Mouse (Mus musculus) adrenal gland, adult 2 months (tissue): ENCODE measurements at regions not wholly inside any gene's neighbourhood (a gene's known extent, or its start where the extent isn't known, plus 50 kb on each side); places are given as distances from the start of the nearest gene placed in this dataset.
"Not testable (repeated sequence)": the region's sequence is repeated elsewhere in the genome, so short reads cannot be mapped to it uniquely, and the experiment has no call there.

Source experiments
- DNase-seq: peaks from one replicate; pipeline ENCODE4 v3.0.0; 2021

DNA sequence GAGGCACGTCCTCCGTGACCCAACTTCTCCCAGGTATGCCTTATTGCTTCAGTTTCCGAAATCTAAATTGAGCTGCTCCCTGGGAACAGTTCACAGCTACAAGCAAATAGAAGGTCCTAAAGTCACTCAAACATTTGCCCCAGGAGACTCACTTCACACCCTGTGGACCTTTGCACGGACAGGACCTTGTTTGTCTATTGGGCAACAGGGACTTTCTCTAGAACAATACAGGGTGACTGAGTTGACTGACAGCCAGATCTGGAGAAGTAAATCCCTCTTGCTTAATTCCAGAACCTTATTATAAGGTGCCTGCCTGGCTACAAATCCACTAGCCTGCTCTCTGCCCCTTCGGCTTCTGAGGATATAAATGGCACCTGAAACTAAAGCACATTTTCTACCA is 220.5 kb upstream of the Irx4 start:
- DNase-seq = no peak

DNA sequence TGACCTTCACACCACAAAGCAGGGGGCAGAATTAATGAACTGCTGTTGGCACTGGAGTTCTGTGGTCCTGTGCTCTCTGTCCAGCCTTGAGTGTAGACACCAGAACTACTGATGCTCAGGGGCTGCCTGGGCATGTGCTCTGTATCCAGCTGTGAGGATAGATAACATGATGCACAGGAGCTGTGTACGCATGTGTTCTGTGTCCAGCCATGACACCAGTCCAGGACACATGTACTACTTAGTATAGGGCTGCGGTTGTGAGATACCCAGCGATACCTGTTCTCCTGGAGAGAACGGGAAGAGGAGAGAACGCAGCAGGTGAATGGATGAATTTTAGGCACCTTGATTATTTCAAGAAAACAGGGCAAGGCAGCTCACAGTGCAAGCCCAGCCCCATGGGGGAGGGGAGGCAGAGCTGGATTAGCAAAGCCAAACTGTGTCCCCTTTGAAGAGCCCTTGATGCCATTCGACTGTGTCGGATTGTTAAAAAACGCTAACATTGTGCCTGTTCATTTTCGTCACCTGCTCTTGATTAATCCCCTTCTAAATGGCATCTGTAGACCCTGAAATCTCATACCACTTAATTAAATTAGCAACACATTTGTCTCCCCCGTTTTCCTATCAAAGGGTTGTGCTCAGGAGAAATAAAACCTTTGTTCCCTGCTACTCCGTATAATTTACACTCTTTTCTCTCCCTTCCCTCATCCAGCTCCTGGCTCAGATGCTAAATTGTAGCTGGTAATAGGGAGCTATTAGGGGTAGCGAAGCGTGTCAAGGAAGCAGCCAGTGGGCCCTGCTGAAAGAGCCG is 218.8 kb upstream of the Irx4 start:
- no peak for DNase-seq

DNA sequence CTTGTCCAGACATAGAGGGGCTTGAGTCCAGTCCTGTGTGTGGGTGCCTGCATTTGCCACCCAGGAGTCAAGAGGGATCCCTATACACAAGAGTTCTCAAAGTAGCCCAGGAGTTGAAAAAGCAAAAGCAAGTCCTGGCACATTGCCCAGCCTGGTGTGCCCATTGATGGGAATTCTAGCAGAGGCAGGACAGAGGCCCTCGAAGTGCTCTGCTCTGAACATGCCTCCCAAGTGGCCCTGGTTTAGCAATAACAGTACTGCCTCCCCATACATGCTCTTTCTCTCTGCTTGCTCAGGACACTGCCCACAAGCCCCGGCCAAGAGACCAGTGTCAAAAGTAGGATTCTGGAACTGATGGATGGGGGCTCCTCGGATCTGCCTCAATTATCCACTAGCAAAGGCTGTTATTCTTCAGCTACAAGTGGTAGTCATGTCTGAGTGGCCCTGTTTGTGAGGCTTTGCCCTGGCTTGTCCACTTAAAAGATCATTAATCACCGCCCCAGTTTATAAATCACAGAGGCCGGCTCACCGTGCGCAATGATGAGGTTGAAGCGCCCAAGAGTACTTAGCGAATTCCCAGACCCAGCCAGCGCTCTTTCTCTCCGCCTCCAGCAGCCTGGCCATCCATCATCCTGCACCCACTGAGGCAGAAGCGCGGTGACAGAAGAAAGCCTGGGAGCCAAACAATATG is 190.3 kb upstream of the Irx4 start:
- DNase-seq = no peak

DNA sequence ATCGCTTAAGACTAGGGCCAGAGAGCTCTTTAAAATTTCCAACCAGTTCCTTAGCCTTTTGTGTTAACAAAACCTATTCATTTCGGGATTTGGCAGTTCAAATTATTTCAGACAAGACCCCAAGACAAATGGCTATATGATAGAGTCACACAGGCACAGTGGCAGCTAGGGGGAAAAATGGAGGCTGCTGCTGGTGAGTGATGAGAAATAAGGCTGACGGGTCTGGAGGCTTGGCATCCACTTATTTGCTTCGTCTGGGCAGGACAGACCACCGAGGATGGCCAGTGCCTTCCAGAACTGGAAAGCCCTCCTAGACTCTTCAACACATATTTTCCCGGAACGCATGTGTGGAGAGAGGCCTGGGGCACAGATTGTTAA is 189.8 kb upstream of the Irx4 start:
- no peak for DNase-seq

DNA sequence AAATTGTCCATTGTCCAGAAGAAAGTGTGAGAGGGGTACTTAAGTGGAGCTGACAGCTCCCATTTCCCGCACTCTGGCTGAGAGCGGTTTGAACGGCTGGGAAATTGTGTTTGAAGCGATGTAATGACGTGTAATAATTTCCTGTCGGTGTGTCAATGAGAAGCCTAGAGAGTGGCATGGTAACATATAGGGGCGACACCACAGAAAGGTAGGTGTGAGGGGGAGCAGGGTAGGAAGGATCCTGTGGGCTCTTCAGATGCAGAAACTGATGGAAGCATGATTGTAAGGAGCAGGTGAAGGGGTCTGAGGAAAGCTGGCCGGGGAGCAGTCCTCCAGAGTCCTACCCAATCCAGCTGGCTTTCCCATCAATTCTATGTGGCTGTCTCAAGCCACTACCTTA is 189.2 kb upstream of the Irx4 start:
- DNase-seq = no peak

DNA sequence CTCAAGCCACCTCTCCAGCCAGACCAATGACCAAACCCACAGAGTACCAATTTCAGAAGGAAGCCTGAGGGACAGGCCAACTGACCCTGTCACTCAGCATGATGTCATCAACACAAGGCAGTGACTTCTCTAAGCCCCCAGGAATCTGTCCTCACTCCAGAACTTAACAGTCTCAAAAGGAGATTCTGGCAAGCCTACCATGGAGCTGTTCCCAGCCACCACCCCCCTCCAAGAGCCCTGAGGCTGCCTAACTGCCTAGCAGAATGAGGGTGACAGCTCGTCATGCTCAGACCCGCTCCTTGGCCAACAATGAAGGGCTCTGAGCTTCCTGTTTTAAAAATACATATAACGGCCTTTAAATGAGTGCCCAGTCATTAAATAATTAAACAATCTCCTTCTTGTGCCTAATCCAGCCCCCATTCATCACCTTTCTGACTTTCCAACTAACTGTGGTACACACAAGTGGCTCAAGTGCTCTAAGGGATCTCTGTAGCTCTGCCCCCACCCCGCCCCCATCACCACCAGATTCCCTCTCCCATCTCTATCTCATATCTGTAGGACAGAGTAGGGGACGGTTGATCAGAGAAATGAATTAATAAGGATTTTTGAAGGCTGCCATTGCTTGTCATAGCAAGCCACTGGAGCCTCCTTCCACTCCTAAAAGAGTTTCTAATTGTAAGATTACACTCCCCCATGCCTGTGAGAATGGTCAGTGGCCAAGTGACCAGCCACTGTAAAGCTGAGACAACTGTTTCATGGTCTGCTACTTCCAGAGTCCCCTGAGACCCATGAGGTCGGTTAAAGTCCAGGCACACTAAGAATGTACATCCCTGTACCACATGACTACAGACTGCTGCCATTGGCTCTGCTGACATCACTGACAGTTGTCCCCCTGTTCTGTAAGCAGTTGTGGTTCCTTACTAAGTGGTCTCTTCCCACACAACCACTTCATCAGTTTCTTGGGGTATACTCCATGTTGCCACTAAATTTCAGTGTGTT is 188.1 kb upstream of the Irx4 start:
- no peak for DNase-seq

DNA sequence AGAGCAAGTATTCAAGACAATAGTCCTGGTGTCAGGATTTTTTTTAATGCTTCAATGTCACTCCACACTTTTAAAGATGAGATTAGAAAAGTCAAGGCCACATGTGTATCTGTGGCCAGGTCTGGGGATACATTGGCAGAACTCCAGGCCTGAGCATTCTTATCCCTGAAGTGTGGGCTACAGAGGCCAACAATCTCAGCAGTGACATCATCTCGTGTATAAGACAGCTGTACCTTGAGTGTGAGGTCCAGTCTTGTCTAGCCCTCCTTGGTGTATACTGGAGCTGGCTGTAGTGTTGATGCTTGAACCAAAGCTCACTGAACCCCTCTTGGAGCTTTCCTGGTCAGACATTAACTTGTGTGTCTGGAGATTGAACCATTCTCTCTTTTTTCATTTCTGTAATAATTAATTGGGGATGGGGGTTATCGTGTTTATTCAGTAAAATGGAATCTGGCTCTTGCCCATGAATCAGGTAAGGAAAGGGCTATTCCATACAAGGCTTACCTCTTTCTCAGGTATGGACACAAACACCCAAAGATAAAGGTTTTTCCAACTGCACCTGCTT is 182.3 kb upstream of the Irx4 start:
- peak; percentile 17 for DNase-seq

DNA sequence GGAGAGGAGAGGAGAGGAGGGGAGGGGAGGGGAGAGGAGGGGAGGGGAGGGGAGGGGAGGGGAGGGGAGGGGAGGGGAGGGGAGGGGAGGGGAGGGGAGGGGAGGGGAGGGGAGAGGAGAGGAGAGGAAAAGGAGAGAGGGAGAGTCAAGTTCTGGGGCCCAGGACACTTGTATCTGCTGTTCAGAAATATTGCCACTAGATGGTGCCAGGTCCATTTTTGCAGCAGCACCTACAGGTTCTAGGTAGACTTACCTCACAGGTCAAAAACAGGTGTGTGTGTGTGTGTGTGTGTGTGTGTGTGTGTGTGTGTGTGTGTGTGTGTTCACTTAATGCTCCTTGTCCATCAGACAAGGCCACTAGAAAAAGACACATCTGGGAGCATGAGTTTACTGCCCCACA is 172.5 kb upstream of the Irx4 start:
- not testable (repeated sequence) for DNase-seq

DNA sequence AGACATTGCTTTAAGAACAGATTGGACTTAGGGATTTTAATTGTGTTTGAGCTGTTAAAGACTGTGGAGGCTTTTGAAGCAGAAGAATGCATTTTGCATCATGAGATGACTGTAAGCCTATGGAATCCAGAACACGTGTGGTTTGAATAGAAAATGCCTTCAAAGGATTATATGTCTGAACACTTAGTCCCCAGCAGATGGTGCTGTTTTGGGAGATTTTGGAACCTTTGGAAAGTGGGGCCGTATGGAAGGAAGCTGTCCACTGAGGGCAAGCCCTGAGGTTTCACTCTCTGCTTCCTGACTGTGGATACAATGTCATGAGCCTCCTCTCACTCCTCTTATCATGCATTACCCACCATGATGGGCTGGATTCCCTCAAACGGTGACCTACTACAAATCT is 168.4 kb upstream of the Irx4 start:
- no peak for DNase-seq

DNA sequence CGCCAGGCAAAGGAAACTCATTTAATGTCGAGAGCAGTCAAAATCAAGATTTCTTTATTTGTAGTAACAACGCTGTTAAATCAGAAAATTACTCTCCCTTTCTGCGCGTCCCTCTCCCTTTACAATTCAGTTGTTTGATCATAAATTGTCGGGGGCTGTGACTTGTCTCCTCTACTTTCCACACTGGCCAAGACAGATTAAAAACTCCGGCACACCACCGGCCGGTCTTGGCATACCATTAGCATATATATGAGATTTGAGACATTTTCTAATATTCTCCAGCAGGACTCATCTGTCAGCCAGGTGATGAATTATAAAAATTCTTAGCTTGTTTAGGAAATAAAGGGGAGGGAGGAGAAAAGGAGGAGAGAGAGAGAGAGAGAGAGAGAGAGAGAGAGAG is 162.8 kb upstream of the Irx4 start:
- DNase-seq = no peak

DNA sequence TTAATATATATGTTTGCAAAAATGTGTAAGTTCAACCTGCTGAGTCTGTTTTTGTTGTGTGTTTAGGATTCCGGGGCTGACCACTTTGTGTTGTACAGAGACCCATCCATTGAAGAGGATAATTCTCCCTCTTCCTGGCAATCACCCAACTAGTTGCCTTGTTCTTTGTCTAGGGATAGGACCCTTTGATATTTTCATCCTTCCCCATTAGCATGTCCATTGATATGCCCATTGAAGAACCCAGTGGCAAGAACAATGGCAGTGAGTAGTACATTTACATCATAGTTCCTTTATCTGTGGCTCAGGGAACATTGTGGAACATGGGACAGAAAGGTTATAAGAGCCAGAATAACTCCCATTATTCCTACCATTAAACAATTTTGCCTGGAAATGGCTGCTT is 160.9 kb upstream of the Irx4 start:
- no peak for DNase-seq

DNA sequence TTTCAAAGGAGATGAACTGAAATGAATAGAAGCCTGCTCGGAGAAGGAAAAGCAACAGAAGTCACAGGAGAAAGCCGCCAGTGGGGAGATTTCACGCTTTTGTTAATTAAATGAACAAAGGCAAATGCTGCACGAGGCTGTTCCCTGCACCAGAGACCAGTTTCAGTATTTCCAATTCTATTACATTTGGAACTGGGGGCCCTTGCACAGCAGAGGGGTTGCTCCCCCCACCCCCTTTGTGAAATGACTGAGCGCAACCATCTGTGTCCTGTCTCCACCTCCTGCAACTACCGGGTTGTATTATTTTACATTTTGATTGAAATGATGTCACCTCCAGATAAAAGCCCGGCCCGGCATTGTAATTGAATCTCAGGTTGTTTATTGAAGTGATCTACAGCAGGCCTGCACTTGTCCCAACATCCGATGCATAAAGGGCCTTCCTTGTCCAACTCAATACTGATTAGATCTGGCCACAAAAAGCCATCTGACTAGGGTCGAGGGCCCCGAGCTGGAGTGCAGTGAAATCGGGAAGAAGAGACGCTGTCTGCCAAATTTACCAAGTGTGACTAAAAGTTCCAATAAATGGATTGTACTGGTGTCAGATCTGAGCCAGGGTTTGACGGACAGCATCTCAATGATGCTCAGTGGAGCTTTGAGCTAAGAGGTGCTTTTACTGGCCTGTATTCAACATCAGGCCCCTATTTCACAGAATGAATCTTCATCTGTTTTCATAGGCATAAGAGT is 152.9 kb upstream of the Irx4 start:
- DNase-seq = no peak

DNA sequence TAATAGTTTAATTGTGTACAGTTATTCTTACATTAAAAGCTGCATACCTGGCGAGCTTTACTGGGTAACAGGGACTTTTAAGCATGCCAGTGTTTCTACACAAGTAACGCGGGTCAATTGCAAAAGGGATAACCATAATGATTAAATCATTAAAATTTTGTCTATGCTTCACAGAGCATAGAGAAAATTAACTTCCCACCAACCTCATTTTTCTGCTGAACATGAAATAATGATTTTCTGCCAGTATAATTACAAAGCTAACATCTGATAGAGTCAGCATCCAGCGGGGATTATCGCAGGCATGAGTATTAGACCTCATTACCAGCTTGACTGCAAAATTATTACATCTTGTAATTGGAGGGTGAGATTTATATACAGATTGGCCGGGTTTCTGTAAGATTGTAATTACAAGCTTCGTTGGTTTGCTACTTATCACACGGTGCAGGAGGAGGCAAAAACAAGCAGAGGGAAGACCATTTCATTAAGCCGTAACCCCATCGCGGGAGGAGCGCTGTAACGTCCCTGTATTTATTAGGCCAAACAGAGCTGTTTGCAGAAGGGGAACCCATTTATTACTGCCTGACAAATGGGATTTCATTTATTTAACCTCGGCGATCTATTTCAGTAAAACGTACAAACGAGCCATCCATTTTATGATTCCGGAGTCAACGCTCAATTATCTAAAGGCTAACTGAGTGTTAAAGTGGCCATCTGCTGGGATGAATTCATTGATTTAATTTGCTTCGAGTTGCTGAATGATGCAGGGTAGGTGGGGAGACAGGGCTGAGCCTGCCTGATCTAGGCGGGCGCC is 143.3 kb upstream of the Irx4 start:
- DNase-seq = no peak

DNA sequence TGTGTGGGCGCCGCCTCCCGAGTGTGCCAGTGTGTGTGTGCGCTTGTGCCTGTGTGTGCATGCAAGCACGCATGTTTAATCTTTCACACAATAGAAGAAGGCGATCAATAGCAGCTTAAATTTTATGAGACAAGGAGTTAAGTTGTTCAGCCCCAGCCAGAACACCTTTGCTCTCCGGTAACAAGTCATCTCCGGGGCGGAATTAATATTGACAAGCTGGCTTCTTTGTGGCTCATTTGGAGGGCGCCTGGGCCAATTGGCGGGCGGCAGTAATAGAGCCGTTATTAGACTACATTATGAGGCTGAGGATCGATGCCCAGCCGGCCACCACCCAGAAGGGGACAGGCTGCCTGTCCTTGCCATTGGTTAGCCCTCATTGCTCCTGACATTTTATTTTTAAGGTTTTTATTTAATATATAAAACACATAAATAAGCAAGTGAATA is 142.6 kb upstream of the Irx4 start:
- DNase-seq = no peak

DNA sequence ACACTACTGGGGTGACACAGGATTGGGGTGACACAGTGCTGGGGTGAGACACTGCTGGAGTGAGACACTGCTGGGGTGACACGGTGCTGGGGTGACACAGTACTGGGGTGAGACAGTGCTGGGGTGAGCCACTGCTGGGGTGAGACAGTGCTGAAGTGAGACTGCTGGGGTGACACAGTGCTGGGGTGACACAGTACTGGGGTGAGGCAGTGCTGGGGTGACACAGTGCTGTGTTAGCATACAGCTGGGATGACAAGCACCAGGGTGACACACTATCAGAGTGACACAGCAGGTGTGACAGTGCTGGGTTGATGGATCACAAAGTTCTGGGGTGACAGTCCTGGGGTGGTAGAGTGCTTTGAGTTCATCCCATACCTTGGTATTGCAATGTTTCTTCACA is 137.3 kb upstream of the Irx4 start:
- no peak for DNase-seq

DNA sequence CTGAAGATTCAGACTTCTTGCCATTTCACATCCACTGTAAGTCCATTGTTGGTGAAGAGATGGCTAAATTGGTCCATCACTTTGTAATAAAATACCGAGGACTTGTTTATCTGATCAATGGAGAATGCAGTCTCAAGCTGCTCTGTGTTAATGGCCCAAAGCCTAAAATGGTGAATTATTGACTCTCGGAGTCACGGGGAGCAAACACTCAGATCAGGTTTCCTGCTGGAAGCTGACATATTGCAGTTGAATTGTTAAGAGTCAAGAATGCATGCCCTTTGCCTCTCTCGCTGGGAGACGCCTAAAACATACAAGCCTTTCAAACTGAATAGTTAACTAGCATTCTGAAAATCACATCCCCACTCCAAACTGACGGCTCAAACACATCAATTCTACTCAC is 129.0 kb upstream of the Irx4 start:
- DNase-seq = no peak

DNA sequence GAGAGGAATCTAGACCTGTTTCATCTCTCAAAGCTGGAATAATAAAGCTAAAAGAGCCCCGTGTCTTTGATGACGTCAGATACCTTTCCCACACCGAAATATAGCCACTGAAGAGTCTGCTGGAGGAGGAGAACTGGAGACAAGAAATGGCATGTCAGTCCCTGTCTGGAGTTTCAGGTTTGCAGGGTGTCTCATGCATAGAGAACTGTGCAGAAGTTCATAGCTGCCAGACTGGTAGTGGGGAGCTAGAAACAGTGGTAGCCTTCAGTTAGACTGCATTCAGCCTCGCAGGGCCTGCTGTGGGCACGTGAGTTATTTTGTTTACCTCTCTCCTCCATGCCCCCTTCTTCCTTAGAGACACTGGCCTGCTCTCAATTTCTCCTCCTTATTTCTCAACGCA is 127.5 kb upstream of the Irx4 start:
- no peak for DNase-seq

DNA sequence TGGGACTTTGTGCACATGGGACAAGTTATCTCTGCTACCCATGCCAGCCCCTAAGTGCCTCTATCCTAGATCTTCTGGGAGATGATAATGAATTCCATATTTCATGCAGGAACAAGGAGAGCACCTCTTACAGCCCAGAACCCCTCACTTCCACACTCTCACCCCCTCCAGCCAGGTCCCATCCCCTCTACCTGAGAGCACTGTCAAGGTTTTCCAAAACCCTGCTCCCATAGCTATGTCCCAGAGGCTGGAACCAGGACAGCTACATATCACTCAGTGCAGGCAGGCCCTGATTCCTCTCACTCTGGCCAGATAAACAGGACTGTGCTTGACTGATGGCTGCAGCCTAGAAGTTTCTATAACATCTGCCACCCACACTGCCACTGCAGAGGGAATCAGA is 125.3 kb upstream of the Irx4 start:
- no peak for DNase-seq

DNA sequence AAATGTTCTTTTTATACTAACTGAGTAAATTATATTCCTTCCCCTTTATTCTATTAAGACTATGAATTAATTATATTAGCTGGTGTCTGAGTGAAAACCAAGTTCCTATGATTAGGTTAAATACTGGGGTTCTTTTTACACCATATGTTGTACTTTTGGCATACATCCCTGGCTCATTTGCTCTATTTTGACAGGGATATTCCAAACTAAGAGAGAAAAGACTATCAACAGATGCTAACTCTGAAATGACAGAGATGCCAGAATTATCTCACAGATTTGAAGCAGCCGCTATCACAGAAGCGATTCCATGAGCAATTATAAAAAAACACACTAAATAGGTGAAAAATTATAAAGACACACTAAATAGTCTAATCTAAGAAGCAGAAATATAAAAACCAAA is 119.0 kb upstream of the Irx4 start:
- no peak for DNase-seq

DNA sequence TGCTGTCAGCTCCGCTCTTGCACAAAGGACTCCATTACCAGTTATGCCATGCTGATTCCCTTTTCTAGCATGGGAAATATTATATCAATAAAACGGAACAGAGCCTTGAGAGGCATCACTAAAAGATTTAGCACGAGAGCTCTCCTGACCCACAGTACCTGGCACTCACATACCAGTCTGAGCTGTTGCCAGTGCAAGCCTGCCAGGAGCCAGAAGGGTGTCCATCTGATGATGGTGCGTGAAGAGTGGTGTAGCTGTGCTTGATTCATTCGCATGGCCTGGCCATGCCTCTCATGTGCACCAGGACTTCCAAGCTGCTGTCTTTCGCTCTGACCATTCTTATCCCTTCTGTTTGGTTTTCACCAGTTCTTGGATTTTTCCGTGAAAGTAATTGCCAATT is 102.3 kb upstream of the Irx4 start:
- no peak for DNase-seq

DNA sequence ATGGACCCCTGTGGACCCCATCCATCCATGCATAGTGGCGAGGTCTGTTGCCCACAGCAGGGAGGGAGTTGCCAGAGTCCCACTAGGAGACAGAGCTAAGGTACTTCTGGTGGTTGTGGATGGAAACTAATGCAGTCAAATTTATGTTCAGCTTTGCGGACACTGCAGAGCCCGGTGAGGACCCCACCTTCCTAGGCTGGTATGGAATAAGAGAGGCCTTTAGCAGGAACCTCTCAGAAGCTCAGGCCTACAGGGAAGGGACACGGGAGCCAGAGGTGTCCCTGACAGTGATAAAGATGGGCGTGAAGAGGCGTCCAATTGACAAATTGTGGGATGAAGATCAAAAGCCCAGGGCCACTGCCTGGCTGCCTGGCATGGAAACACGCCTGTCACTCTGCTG is 100.8 kb upstream of the Irx4 start:
- DNase-seq = no peak
